Mouse (Mus musculus) small intestine, adult 2 months (tissue): ENCODE data around the gene Ntrk1. TPM values are rescaled to one million over a fixed set of nuclear protein-coding genes. Genes with fewer than 3 reads are reported as not detected.

Source experiments
- H3K27ac ChIP-seq: fragments of 200-500 bp; 2 replicates; pipeline ENCODE4 v1.5.1; 2012; ENCODE audit warnings: low read depth, low read length, control low read depth, inconsistent platforms; ENCODE audit not compliant: insufficient read depth
- H3K27me3 ChIP-seq: fragments of 200-500 bp; 2 replicates; pipeline ENCODE4 v1.6.1; 2012; ENCODE audit warnings: mild to moderate bottlenecking, moderate library complexity, low read length, inconsistent platforms; ENCODE audit not compliant: control insufficient read depth, insufficient read depth
- H3K36me3 ChIP-seq: fragments of 200-500 bp; 2 replicates; pipeline ENCODE4 v1.6.1; 2012; ENCODE audit warnings: mild to moderate bottlenecking, low read length, control low read depth, inconsistent platforms; ENCODE audit not compliant: control insufficient read depth, insufficient read depth
- H3K4me1 ChIP-seq: fragments of 200-500 bp; 2 replicates; pipeline ENCODE4 v1.6.1; 2012; ENCODE audit warnings: low read length, inconsistent platforms, mixed read lengths; ENCODE audit not compliant: control insufficient read depth, insufficient read depth, insufficient read length
- H3K4me3 ChIP-seq: fragments of 200-500 bp; 2 replicates; pipeline ENCODE4 v1.5.1; 2012; ENCODE audit warnings: low read depth, mild to moderate bottlenecking, control low read depth, inconsistent platforms, low read length, moderate library complexity
- CTCF ChIP-seq: fragments of 200-500 bp; IDR thresholded peaks from 2 replicates; pipeline ENCODE4 v1.5.1; 2012; ENCODE audit warnings: low read depth, mild to moderate bottlenecking, control low read depth, inconsistent platforms, low read length, moderate library complexity, mixed read lengths; ENCODE audit not compliant: insufficient replicate concordance, insufficient read length; ENCODE audit errors: extremely low read depth
- POLR2A ChIP-seq: fragments of 200-500 bp; IDR thresholded peaks from 2 replicates; pipeline ENCODE4 v1.6.1; 2012; ENCODE audit warnings: low read depth, mild to moderate bottlenecking, control low read depth, inconsistent platforms, low read length, moderate library complexity
- WGBS: fragments of 180-500 bp; shearing (Covaris S2); methylation state at CpG from one replicate; pipeline ENCODE4 v1.1.7; 2018; 5-methylcytosine and 5-hydroxymethylcytosine counted together
- polyA plus RNA-seq: library from polyadenylated mRNA; depleted of rRNA; stranded (reverse); fragments of >200 nt; gene quantifications from 2 replicates; pipeline ENCODE4 v1.2.3, GENCODE M21; 2012

The Ntrk1 gene
- polyA plus RNA-seq, 1 experiment, result 0.08 TPM

DNA sequence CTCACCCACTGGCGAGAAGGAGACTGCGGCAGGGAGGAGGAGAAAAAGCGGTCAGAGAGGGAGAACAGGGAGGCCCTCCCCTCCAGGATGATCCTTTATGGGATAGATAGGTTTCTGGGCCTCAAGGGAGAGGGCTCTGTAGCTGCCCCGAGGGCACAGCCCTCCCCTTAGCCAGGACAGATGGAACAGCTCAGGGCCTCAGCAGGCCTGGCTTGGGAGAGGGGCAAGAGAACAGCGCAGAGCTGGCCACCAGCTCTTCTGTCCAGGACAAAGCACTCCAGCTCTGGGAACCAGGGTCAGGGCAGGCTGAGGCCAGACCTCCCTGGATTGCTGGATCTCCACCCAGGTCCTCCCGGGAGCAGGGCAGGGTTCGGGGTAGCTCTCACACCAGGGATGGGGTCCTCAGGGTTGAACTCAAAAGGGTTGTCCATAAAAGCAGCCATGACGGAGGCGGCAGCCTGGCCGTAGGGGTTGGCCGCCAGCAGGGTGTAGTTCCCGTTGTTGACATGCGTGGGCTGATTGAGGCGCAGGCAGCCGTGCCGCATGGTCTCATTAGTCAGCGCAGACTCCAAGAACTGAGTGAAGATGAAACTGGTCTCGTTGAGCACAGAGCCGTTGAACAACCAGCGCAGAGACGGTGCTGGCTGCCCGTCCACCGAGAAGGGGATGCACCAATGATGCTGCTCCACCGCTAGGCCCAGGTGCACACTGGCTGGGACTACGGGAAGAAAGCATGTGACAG is 11.5 kb downstream of the Ntrk1 start:
- Histone ChIP-seq H3K27ac (no peak overlapping the region), H3K27me3 (no peaks in the 10 kb centered on the region; the same call in 1 of the 2 replicates), H3K4me3 (no peak overlapping the region), H3K4me1 (no peaks in the 10 kb centered on the region), H3K36me3 (no peaks in the 10 kb centered on the region)
- WGBS, result 84% methylated on average over 25 of the region's 25 CpGs
- TF ChIP-seq POLR2A, result no peak
- no peak for TF ChIP-seq CTCF

- no peaks in the 10 kb centered on the region for H3K4me1 ChIP-seq
Measured at GRCm38 (mm10) chr3:87779086-87779485, 15.9 kb downstream of the Ntrk1 start.

GRCm38 (mm10) chr3:87778283-87778682 is 16.7 kb downstream of the Ntrk1 start:
- Histone ChIP-seq H3K4me1 (no peaks in the 10 kb centered on the region), H3K4me3 (no peak overlapping the region), H3K27ac (no peak overlapping the region), H3K36me3 (no peaks in the 10 kb centered on the region), H3K27me3 (no peaks in the 10 kb centered on the region; the same call in none of the 2 replicates)
- TF ChIP-seq CTCF, result no peak
- no peak for TF ChIP-seq POLR2A
- 43% methylated on average over 23 of the region's 23 CpGs for WGBS

More at GRCm38 (mm10) chr3:87779086-87779485, 15.9 kb downstream of the Ntrk1 start:
- no peaks in the 10 kb centered on the region; the same call in none of the 2 replicates for H3K27me3 ChIP-seq
- 47% methylated on average over 2 of the region's 2 CpGs for WGBS
- H3K4me3 ChIP-seq, result no peak overlapping the region
- no peak overlapping the region for H3K27ac ChIP-seq
- TF ChIP-seq POLR2A (no peak), CTCF (no peak)
- H3K36me3 ChIP-seq, result no peaks in the 10 kb centered on the region

GRCm38 (mm10) chr3:87771088-87771487 is 23.9 kb downstream of the Ntrk1 start:
- TF ChIP-seq POLR2A (no peak), CTCF (no peak)
- H3K4me1 ChIP-seq, result peaks cover 7% of the 10 kb centered on the region
- H3K4me3 ChIP-seq, result no peak overlapping the region
- H3K27ac ChIP-seq, result no peak overlapping the region
- H3K36me3 ChIP-seq, result no peaks in the 10 kb centered on the region
- H3K27me3 ChIP-seq, result peaks cover 2% of the 10 kb centered on the region; the same call in 1 of the 2 replicates
- WGBS, result 18% methylated on average over 6 of the region's 6 CpGs

DNA sequence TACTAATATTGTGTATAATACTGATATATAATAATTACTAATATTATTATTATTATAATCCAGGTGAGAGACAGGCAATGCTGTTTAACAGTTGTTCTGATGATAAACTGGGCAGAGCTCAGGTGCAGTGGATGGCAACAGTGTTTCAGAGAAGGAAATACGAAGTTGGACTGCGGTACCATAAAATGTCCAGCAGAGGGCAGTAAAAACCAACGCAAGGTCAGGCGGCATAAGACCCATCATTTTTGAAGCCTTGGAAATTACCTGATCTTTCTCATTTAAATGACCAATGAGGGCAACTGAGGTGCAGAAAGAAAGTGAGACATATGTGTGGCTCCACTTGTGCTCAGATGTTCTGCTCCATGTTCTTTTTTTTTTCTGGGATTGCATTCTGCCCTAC is 24.7 kb downstream of the Ntrk1 start:
- 2% methylated on average over 4 of the region's 4 CpGs for WGBS
- H3K36me3 ChIP-seq, result no peaks in the 10 kb centered on the region
- H3K27ac ChIP-seq, result no peak overlapping the region
- TF ChIP-seq POLR2A (no peak), CTCF (peak; percentile 14; the same call in 1 of the 2 replicates)
- H3K4me1 ChIP-seq, result peaks cover 7% of the 10 kb centered on the region
- peaks cover 2% of the 10 kb centered on the region; the same call in 1 of the 2 replicates for H3K27me3 ChIP-seq
- H3K4me3 ChIP-seq, result no peak overlapping the region

- H3K27ac ChIP-seq, result no peak overlapping the region
- peaks cover 9% of the 10 kb centered on the region for H3K4me1 ChIP-seq
- 76% methylated on average over 8 of the region's 8 CpGs for WGBS
- H3K27me3 ChIP-seq, result peaks cover 2% of the 10 kb centered on the region; the same call in 1 of the 2 replicates
- H3K4me3 ChIP-seq, result no peak overlapping the region
- no peaks in the 10 kb centered on the region for H3K36me3 ChIP-seq
- TF ChIP-seq CTCF (no peak), POLR2A (no peak)
Measured at GRCm38 (mm10) chr3:87769506-87769905, 25.5 kb downstream of the Ntrk1 start.

DNA sequence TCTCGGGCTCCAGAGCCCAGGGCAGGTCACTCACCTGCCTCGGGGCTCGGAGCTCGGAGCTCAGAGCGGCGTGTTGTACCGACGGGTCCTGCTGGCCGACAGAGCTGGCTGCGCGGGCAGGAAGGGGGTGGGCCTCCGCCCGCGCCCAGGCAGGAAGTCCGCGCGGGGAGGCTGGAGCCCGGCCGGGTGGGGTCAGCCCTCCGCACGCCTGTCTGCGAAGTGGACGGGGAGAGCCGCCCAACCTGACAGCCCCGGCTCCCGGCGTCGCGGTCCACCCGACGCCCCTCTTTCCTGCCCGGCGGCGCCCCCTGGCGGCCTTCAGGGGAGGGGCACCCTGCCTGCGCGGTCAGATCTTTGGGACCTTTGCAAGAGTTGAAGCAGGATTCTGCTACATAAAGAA is 26.1 kb downstream of the Ntrk1 start:
- peaks cover 12% of the 10 kb centered on the region for H3K4me1 ChIP-seq
- TF ChIP-seq POLR2A (peak; percentile 62), CTCF (peak; percentile 77)
- WGBS, result 2% methylated on average over 37 of the region's 37 CpGs
- H3K4me3 ChIP-seq, result peak overlapping the region; percentile 73
- H3K36me3 ChIP-seq, result no peaks in the 10 kb centered on the region
- H3K27me3 ChIP-seq, result peaks cover 2% of the 10 kb centered on the region; the same call in 1 of the 2 replicates
- peak overlapping the region; percentile 67 for H3K27ac ChIP-seq
